Mouse (Mus musculus) megakaryocyte-erythroid progenitor cell, adult 5-6 weeks (primary cell): Measurements from ENCODE around the gene AI413582. TPM values are rescaled to one million over a fixed set of nuclear protein-coding genes. Genes with fewer than 3 reads are reported as not detected.

Experiments used
- ATAC-seq: replicated peaks from 2 replicates; pipeline ENCODE4 v1.8.0; 2016; ENCODE audit warnings: mild to moderate bottlenecking, inconsistent platforms; ENCODE audit not compliant: severe bottlenecking, poor library complexity, low FRiP score, low TSS enrichment
- total RNA-seq, 2 experiments: library from RNA; stranded (forward) in 1 of 2; stranded (reverse) in 1 of 2; fragments of 200-1000, 215-1000 nt in 1 of 2; fragments of >200 nt in 1 of 2; fragmentation: Nextera tagmentation in 1 of 2; gene quantifications; 2 replicates each; pipeline ENCODE4 v1.2.3; 2014 to 2017

Gene AI413582
- total RNA-seq, 2 experiments from 2014 or later: 8.7 to 14.3 TPM

- ATAC-seq: no peak
These were observed 7.5 kb downstream of the AI413582 start for GRCm38 (mm10) chr17:27557927-27558661.

- peak; percentile 41; the same call in 1 of the 2 replicates for ATAC-seq
These were observed 8.2 kb downstream of the AI413582 start for GRCm38 (mm10) chr17:27557181-27557926.

GRCm38 (mm10) chr17:27556315-27557011 is 9.1 kb downstream of the AI413582 start, which contains the start of gene Hmga1:
TSS of gene Hmga1 (plus strand) at chr17:27556497.
- peak; percentile 45 for ATAC-seq

GRCm38 (mm10) chr17:27555512-27556172 is 9.9 kb downstream of the AI413582 start:
- peak; percentile 56 for ATAC-seq

- peak; percentile 25 for ATAC-seq
These were observed 10.5 kb downstream of the AI413582 start for GRCm38 (mm10) chr17:27555075-27555511.

GRCm38 (mm10) chr17:27554062-27554960 is 11.2 kb downstream of the AI413582 start:
- ATAC-seq: no peak

- ATAC-seq: no peak
These were observed 13.0 kb downstream of the AI413582 start for GRCm38 (mm10) chr17:27552215-27553201.

- ATAC-seq: no peak
These were observed 14.1 kb downstream of the AI413582 start for GRCm38 (mm10) chr17:27551393-27551940.

GRCm38 (mm10) chr17:27549234-27549633 is 16.3 kb downstream of the AI413582 start:
- no peak for ATAC-seq

- no peak for ATAC-seq
These were observed 18.2 kb downstream of the AI413582 start for GRCm38 (mm10) chr17:27547253-27547868.

GRCm38 (mm10) chr17:27546574-27547085 is 18.9 kb downstream of the AI413582 start:
- ATAC-seq: no peak

GRCm38 (mm10) chr17:27545991-27546390 is 19.6 kb downstream of the AI413582 start:
- no peak for ATAC-seq

GRCm38 (mm10) chr17:27544551-27544950 is 21.0 kb downstream of the AI413582 start:
- no peak for ATAC-seq

GRCm38 (mm10) chr17:27541984-27542383 is 23.6 kb downstream of the AI413582 start:
- ATAC-seq: no peak

GRCm38 (mm10) chr17:27541261-27541660 is 24.3 kb downstream of the AI413582 start:
- no peak for ATAC-seq

GRCm38 (mm10) chr17:27534718-27535117 is 30.8 kb downstream of the AI413582 start:
- peak; percentile 83 for ATAC-seq
